Mouse (Mus musculus): Measurements from ENCODE around the gene Fgfr4. TPM values are rescaled to one million over a fixed set of nuclear protein-coding genes. Genes with fewer than 3 reads are reported as not detected.

The Fgfr4 gene
- total and polyA plus RNA-seq, 3 experiments, result not detected

Other genes starting within 250 kb of the Fgfr4 start
- not detected in 2 replicates for gene Unc5a, start 203.2 kb upstream of the Fgfr4 start, total RNA-seq (2012; rRNA removed)
- gene Unc5a, start 203.2 kb upstream of the Fgfr4 start, polyA plus RNA-seq (2012; ENCODE audit: insufficient read depth in 1 of 2, insufficient read length in 2 of 2, low read depth in 1 of 2, low replicate concordance in 2 of 2, missing spikeins in 1 of 2), result not detected
- not detected in 2 replicates for gene Hk3, start 131.3 kb upstream of the Fgfr4 start, total RNA-seq (2012; rRNA removed)
- gene Hk3, start 131.3 kb upstream of the Fgfr4 start, polyA plus RNA-seq (2012; ENCODE audit: insufficient read depth in 1 of 2, insufficient read length in 2 of 2, low read depth in 1 of 2, low replicate concordance in 2 of 2, missing spikeins in 1 of 2), result not detected
- 124 and 143 TPM in 2 replicates for gene Uimc1, start 52.3 kb upstream of the Fgfr4 start, total RNA-seq (2012; rRNA removed)
- gene Uimc1, start 52.3 kb upstream of the Fgfr4 start, polyA plus RNA-seq (2012; ENCODE audit: insufficient read depth in 1 of 2, insufficient read length in 2 of 2, low read depth in 1 of 2, low replicate concordance in 2 of 2, missing spikeins in 1 of 2), result 10 to 100 TPM in 1 of 2 experiments, not detected in 1; 32.5 TPM
- 15.0 and 19.5 TPM in 2 replicates for gene Zfp346, start 47.3 kb upstream of the Fgfr4 start, total RNA-seq (2012; rRNA removed)
- gene Zfp346, start 47.3 kb upstream of the Fgfr4 start, polyA plus RNA-seq (2012; ENCODE audit: insufficient read depth in 1 of 2, insufficient read length in 2 of 2, low read depth in 1 of 2, low replicate concordance in 2 of 2, missing spikeins in 1 of 2), result 10 to 100 TPM in 1 of 2 experiments, not detected in 1; 28.8 TPM
- gene Gm17617, start 19.1 kb upstream of the Fgfr4 start, total RNA-seq (2012; rRNA removed), result not detected in 2 replicates
- gene Gm17617, start 19.1 kb upstream of the Fgfr4 start, polyA plus RNA-seq (2012; ENCODE audit: insufficient read depth in 1 of 2, insufficient read length in 2 of 2, low read depth in 1 of 2, low replicate concordance in 2 of 2, missing spikeins in 1 of 2), result not detected
- 10.0 and 13.3 TPM in 2 replicates for gene Nsd1, start 57.1 kb downstream of the Fgfr4 start, total RNA-seq (2012; rRNA removed)
- gene Nsd1, start 57.1 kb downstream of the Fgfr4 start, polyA plus RNA-seq (2012; ENCODE audit: insufficient read depth in 1 of 2, insufficient read length in 2 of 2, low read depth in 1 of 2, low replicate concordance in 2 of 2, missing spikeins in 1 of 2), result 10 to 100 TPM in 1 of 2 experiments, 1 to 10 TPM in 1; 6.3 to 59.3 TPM
- 203 and 263 TPM in 2 replicates for gene Prelid1, start 167.9 kb downstream of the Fgfr4 start, total RNA-seq (2012; rRNA removed)
- gene Prelid1, start 167.9 kb downstream of the Fgfr4 start, polyA plus RNA-seq (2012; ENCODE audit: insufficient read depth in 1 of 2, insufficient read length in 2 of 2, low read depth in 1 of 2, low replicate concordance in 2 of 2, missing spikeins in 1 of 2), result 100 to 1,000 TPM in 1 of 2 experiments, not detected in 1; 630 TPM
- gene Rab24, start 169.3 kb downstream of the Fgfr4 start, total RNA-seq (2012; rRNA removed), result 74.3 and 75.8 TPM in 2 replicates
- 10 to 100 TPM in 1 of 2 experiments, not detected in 1; 71.0 TPM for gene Rab24, start 169.3 kb downstream of the Fgfr4 start, polyA plus RNA-seq (2012; ENCODE audit: insufficient read depth in 1 of 2, insufficient read length in 2 of 2, low read depth in 1 of 2, low replicate concordance in 2 of 2, missing spikeins in 1 of 2)
- 3.9 and 4.7 TPM in 2 replicates for gene Mxd3, start 177.2 kb downstream of the Fgfr4 start, total RNA-seq (2012; rRNA removed)
- gene Mxd3, start 177.2 kb downstream of the Fgfr4 start, polyA plus RNA-seq (2012; ENCODE audit: insufficient read depth in 1 of 2, insufficient read length in 2 of 2, low read depth in 1 of 2, low replicate concordance in 2 of 2, missing spikeins in 1 of 2), result 1 to 10 TPM in 1 of 2 experiments, not detected in 1; 9.3 TPM
- gene Lman2, start 210.1 kb downstream of the Fgfr4 start, total RNA-seq (2012; rRNA removed), result 132 and 145 TPM in 2 replicates
- 100 to 1,000 TPM in 1 of 2 experiments, 10 to 100 TPM in 1; 86.1 to 239 TPM for gene Lman2, start 210.1 kb downstream of the Fgfr4 start, polyA plus RNA-seq (2012; ENCODE audit: insufficient read depth in 1 of 2, insufficient read length in 2 of 2, low read depth in 1 of 2, low replicate concordance in 2 of 2, missing spikeins in 1 of 2)
- gene Rgs14, start 217.1 kb downstream of the Fgfr4 start, total RNA-seq (2012; rRNA removed), result 14.4 TPM in 2 replicates
- 10 to 100 TPM in 1 of 2 experiments, not detected in 1; 20.5 TPM for gene Rgs14, start 217.1 kb downstream of the Fgfr4 start, polyA plus RNA-seq (2012; ENCODE audit: insufficient read depth in 1 of 2, insufficient read length in 2 of 2, low read depth in 1 of 2, low replicate concordance in 2 of 2, missing spikeins in 1 of 2)
- gene Slc34a1, start 245.5 kb downstream of the Fgfr4 start, total RNA-seq (2012; rRNA removed), result not detected in 2 replicates
- not detected for gene Slc34a1, start 245.5 kb downstream of the Fgfr4 start, polyA plus RNA-seq (2012; ENCODE audit: insufficient read depth in 1 of 2, insufficient read length in 2 of 2, low read depth in 1 of 2, low replicate concordance in 2 of 2, missing spikeins in 1 of 2)